Mouse (Mus musculus) skeletal muscle tissue, postnatal 0 days (tissue): ENCODE data around the gene Vmn1r175. TPM values are rescaled to one million over a fixed set of nuclear protein-coding genes. Genes with fewer than 3 reads are reported as not detected.

Experiments
- polyA plus RNA-seq: library from polyadenylated mRNA; unstranded; fragments of >200 nt; fragmentation: Nextera tagmentation; extraction: Ambion mirVana; gene quantifications from 2 replicates; pipeline ENCODE4 v1.2.1, GENCODE M21; 2015

Vmn1r175 gene
- polyA plus RNA-seq, result not detected in 2 replicates

DNA sequence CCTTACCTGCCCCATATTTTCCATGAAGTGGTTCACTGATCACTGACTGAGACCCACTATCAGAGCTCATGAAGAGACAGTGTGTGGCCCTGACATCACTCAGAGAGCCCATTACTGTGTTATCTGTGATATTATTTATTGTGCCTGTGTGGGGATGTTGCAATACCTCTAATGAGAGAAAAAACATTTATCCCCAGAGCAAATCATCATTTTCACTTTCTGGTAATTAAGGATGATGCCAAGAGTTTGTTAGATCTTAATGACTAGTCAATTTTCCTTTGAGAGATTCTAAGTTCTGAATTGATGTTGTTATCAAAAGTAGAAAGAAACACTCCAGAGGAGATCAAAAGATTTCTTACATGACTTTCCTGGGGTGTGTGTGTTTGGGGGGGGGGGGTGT lies at the start of gene Vmn1r175:
Gene Vmn1r175, minus strand, starts transcription at position 101 of the 400 bp plus-strand sequence.

DNA sequence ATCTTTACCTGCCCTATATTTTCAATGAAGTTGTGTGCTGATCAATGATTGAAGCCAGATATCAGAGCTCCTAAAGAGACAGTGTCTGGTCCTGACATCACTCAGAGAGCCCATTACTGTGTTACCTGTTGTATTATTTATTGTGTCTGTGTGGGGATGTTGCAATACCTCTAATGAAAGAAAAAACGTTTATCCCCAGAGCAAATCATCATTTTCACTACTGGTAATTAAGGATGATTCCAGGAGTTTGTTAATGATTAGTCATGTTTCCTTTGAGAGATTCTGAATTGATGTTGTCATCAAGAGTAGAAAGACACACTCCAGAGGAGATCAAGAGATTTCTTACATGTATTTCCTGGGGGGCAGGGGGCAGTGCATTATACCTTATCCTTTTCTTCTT lies 26.8 kb upstream of the Vmn1r175 start, which contains the start of gene Vmn1r176:
Gene Vmn1r176, minus strand, starts transcription at position 101 of the 400 bp plus-strand sequence.

Other genes with a start within 250 kb of the Vmn1r175 start
- gene Vmn1r169, start 235.1 kb downstream of the Vmn1r175 start, polyA plus RNA-seq, result not detected in 2 replicates
- not detected in 2 replicates for gene Vmn1r170, start 204.5 kb downstream of the Vmn1r175 start, polyA plus RNA-seq
- gene Vmn1r171, start 179.9 kb downstream of the Vmn1r175 start, polyA plus RNA-seq, result not detected in 2 replicates
- not detected in 2 replicates for gene Vmn1r172, start 152.3 kb downstream of the Vmn1r175 start, polyA plus RNA-seq
- not detected in 2 replicates for gene Vmn1r173, start 109.9 kb downstream of the Vmn1r175 start, polyA plus RNA-seq
- not detected in 2 replicates for gene Vmn1r174, start 58.4 kb downstream of the Vmn1r175 start, polyA plus RNA-seq
- not detected in 2 replicates for gene Vmn1r176, start 26.7 kb upstream of the Vmn1r175 start, polyA plus RNA-seq
- gene Vmn1r177, start 55.8 kb upstream of the Vmn1r175 start, polyA plus RNA-seq, result not detected in 2 replicates
- not detected in 2 replicates for gene Vmn1r178, start 81.4 kb upstream of the Vmn1r175 start, polyA plus RNA-seq
- gene Vmn1r179, start 116.3 kb upstream of the Vmn1r175 start, polyA plus RNA-seq, result not detected in 2 replicates
- not detected in 2 replicates for gene Vmn1r180, start 140.0 kb upstream of the Vmn1r175 start, polyA plus RNA-seq
- not detected in 2 replicates for gene Vmn1r181, start 164.0 kb upstream of the Vmn1r175 start, polyA plus RNA-seq
- not detected in 2 replicates for gene V1rd19, start 191.0 kb upstream of the Vmn1r175 start, polyA plus RNA-seq
- not detected in 2 replicates for gene Vmn1r183, start 242.6 kb upstream of the Vmn1r175 start, polyA plus RNA-seq